Mouse (Mus musculus) spleen, postnatal 14 days (tissue): ENCODE results near the gene Ccdc71.

Source experiments
- DNase-seq, 2 experiments: peaks; one replicate each; pipeline ENCODE4 v3.0.0; 2021 to 2022; ENCODE audit warnings: low spot score in 2 of 2

Gene Ccdc71

GRCm38 (mm10) chr9:108489702-108490558 lies 29.6 kb downstream of the Ccdc71 start:
- peak in 1 of 2 experiments; percentile 6 for DNase-seq

DNA sequence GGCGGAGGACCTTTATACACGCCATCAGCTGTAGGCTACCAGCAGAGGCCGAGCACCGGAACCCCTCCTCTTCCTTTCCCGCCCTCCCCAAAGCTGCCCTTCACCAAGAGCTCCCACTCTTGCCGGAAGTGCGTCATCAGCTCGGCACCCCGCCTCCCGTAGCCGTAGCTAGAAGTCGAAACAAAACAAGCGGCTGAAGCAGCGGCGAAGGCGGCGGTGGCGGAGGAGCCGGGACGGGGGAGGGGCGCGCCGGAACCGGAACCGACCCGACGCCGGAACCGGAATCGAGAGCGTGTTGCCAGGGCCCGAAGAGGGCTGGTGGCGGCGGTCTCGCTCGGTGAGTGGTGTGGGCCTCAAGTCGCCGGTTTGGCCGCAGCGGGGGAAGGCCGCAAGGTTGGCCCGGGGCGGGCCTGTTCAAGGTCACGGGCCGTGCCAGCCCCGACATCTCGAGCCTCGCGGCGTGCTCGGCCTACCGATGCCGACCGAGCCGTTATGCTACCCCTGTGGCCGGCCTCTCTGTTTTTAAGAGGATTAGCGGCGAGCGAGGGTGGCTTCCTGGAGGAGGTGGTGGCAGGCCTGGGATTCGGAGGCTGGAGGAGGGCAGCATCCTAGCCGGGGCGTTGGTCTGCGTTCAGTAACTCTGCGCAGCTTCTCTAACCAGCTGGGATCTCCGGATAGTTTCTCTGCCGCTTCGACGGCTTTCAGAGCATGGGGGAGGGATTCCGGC lies 30.4 kb downstream of the Ccdc71 start, which contains the start of gene Usp19:
TSS of gene Usp19 (plus strand) at position 44 of the 727 bp plus-strand sequence.
- DNase-seq = peak; percentile 81 to 89

DNA sequence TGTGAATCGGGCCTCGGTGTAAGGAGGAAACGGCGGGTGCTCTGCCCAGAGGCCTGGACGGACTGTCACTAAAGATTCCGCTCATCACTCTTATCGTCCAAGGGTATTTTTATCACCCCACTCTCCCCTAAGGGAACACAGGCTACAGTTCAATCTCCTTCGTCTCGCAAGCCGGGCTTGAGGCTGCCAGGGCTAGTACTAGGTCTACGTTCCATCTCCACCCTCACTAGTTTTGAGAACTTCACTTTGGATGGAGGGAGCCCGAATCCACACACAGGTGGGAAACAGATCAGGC lies 30.9 kb downstream of the Ccdc71 start:
- DNase-seq = no peak

DNA sequence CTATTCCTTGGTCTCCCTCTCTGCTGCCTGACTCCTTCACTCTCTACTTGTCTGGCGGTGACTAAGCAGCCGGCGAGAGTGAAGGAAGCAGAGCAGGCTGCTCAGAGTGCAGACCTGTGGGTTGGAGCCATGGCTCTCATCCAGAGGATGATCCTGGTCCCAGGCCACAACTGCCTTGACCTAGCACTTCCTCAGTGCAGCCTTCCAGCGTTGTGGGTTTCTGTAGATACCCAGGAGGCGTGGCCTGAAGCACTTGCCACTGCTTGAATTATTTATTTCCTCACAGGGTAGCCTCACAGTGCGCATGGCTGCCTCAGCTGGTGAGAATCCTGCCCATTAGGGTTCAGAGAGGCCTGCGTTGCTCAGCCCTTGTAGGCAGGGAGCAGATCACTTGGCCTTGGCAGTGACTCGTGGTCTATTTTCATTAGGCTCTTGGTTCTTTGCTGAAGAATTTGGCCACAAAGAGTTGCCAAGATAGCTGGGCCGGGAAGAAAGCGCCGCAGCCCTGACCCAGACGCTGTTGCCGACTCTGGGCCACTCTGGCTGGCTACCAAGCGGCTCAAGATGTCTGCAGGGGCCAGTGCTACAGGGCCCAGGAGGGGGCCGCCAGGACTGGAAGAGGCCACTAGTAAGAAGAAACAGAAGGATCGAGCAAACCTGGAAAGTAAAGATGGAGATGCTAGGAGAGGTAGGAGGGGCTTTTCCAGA lies 31.9 kb downstream of the Ccdc71 start:
- no peak for DNase-seq

DNA sequence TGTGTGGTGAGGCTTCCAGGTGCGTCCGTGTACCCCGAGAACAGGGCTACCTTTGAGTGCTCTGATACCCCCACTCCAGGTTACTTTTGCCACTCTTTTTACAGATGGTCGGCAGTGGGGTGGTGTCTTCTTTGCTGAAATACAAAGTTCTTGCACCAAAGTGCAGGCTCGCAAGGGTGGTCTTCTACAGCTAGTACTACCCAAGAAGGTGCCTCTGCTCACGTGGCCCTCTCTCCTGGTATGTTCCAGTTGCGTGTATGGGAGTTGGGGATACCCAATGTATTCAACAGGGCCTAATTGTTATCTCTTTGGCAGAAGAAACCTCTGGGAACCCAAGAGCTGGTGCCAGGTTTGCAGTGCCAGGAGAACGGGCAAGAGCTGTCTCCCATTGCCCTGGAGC lies 32.9 kb downstream of the Ccdc71 start:
- DNase-seq = no peak

GRCm38 (mm10) chr9:108494146-108494825 lies 34.0 kb downstream of the Ccdc71 start:
- DNase-seq = no peak

GRCm38 (mm10) chr9:108494905-108495304 lies 34.6 kb downstream of the Ccdc71 start:
- DNase-seq = no peak

DNA sequence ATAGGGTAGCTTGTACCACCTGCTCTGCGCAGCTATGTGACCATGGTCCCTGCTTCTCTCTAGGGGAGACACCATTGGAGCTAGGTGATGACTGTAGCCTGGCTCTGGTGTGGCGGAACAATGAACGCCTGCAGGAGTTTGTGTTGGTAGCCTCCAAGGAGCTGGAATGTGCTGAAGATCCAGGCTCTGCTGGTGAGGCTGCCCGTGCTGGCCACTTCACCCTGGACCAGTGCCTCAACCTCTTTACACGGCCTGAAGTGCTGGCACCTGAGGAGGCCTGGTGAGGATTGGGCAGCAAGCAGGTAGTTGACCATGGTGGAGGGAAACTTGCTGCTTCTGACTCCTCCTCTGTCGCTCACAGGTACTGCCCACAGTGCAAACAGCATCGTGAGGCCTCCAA lies 38.9 kb downstream of the Ccdc71 start:
- no peak for DNase-seq

GRCm38 (mm10) chr9:108499943-108500342 lies 39.6 kb downstream of the Ccdc71 start:
- DNase-seq = no peak

DNA sequence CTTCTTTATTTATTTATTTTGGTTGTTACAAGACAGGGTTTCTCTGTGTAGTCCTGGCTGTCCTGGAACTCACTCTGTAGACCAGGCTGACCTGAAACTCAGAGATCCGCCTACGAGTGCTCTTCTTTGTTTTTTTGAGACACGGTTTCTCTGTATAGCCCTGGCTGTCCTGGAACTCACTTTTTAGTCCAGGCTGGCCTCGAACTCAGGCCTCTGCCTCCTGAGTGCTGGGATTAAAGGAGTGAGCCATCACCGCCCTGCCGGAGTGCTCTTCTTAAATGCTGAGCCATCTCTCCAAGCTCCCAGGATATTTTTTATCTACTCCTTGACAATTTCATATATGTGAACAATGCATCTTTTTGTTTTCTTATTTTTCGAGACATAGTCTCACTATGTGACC lies 46.6 kb downstream of the Ccdc71 start:
- DNase-seq = no peak

GRCm38 (mm10) chr9:108507619-108508434 lies 47.5 kb downstream of the Ccdc71 start, which contains the start of gene Qars:
Gene Qars (plus strand): TSS chr9:108507706.
- peak; percentile 88 for DNase-seq

GRCm38 (mm10) chr9:108508776-108509175 lies 48.4 kb downstream of the Ccdc71 start:
- DNase-seq = no peak
